Mouse (Mus musculus): Measurements from ENCODE around the gene Senp1.

Senp1 gene

DNA sequence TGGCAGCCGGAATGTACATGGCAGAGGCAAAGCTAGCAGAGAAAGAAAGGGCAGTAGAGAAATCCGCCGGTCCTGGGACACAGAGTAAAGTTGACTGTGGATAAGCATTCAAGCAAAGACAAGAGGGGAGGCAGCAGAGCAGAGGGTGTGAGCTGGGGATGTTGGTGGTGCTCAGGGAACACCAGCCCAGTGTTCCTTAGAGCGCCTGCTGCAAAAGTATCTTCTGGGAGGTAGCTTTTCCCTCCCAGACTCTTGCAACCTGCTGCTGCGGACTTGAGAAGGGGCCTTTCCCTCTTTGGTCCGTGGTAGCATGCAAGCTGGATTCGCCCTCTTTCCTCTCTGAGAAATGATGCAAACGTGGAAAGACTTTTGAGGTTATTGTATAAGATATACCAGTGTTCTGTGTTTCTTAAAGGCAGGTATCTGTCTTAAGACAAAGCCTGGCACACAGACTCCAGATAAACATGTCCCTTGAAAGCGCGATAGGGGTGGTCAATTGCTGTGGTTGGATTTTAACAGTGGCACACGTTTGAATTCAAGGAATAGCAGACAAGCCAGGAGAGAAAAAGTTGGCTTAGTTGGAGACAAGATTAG, 14.3 kb upstream of the Senp1 start:
- DNase-seq (ENCODE audit: low spot score), result no peak

DNA sequence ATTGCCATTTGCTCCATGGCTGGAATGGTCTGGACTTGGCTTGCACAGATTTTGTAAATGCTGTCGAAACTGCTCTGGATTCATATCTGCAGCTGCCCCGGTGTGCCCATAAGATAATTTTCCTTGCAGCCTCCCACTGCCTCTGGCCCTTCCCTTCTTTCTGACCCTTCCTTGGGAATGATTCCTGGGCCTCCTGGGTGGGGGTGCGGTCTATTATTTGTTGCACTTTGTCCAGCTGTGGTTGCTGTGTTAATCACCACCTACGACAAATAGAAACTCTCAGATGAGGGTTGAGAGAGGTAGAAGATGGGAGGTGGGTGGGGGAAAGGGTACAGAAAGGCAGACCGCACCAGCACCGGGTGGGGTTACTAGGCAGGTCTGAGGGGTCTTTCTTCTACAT, 13.7 kb upstream of the Senp1 start:
- no peak for DNase-seq (ENCODE audit: low spot score)

DNA sequence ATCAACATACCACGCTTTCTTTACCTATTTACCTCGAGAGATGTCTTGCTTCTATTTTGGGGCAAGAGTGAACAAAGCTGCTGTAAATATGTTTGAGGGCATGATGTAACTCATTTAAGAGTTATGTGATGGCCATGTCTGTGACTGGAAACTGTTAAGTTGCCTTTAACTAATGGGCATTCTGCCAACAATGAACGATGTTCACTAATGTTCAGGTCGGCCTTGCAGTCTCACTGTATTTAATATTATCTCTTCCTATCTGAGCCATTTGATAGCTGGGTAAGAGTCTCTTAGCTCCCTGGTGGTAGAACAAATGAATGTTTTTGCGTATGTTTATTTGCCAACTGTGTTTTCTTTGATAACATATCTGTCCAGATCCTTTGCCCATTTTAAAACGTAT, 13.0 kb upstream of the Senp1 start:
- no peak for DNase-seq (ENCODE audit: low spot score)

DNA sequence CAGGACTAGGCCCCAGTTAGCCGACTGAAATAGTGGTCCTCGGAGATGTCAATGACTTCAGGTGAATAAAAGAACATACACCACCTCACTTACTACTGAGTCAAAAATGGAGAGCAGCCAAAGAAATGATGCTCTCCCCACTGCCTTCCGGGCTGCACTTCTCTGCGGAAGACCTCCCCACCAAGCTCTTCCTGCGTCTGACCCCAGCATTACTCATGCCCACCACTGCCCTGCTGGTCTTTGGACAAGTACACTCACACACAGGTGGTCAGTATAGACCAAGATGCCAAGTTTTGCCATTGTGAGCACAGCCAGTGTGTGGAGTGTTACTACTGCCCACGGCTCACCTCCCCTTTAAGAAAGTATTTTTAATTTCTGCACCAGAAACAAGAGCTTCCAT, 8.9 kb upstream of the Senp1 start:
- DNase-seq (ENCODE audit: low spot score), result no peak

DNA sequence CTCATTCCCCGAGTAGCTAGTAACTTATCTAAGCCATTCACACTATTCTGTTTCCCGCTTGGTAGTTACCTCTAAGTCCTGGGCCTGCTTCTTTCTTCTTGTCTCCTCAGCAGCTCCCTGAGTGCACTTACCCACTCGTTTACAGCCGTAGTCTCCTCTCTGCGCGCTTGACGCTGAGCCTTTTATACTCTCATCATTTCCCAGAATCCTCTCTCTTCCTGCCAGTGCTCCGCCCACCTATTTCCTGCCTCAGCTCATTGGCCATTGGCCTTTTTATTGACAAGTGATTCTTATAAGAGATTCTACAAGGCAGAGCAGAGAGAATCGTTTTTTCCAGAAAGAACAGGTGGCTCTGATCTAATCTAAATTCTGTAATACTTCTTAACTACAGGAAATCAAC, 5.0 kb upstream of the Senp1 start:
- no peak for DNase-seq (ENCODE audit: low spot score)

DNA sequence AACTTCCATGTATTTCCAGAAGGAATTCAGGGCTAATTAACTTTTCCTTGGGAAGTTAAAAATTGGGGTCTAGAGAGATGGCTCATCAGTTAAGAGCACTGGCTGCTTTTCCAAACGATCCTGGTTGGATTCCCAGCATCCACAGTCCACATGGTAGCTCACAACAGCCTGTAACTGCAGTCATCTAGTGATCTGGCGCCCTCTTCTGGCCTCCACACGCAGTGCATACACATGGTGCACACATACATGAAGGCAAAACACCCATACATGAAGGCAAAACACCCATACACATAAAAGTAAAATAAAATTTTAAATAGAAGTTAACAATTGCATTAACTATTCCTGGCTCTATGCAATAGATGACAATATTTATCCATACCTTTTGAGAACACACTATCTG, 3.4 kb upstream of the Senp1 start:
- no peak for DNase-seq (ENCODE audit: low spot score)

DNA sequence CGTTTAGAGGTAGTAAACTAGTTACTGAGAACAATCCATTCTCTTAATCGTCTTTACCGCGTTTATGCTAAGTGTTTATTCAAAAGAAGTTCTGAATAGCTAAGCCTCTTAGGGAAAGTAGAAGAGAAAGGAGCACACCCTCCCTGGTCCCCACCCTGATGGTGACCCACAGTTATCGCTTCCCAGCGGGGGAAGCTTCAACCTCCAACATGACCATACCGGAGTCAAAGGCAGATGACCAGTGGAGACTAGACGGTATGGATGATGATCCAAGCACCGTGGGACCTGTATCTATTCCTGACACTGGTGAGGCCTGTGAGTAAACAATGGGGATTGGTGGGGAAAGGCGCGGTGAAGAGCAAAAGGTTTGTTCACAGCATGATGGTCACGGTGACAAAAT, 1.4 kb upstream of the Senp1 start:
- DNase-seq (ENCODE audit: low spot score), result no peak

DNA sequence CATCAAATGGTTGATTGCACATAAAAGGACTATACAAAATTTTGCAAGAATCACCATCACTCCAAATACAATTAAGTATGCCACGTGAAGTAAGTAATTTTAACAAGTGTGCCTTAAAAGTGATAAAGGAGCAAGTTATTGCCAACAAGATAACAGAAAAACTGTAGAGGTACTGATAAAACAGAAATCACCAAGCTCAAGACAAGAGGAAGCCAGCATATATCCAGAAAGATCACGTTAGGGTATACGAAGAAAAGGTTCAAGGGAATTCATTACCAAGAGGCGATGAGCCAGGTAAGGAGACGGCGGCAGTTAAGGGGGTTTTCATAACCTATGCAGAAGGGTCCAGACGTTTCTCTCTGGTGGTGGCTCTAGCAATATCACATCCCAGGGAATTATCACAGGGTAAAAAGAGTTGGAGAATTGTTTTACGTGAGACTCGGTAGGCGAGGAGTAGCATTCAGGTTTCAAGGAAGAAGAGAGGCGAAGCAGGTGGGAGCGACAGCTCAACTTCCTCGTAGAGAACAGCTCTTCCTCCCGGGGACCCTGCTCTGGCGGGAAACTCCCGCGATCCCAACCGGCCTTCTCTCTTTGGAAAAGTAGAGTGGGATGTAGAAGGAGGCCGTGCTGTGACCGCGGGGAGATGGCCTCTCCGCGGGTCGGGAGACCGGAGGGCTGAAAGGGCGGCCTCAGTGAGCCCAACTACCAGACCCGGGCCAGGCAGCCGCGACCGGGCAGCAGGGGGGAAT, 998 bp downstream of the Senp1 start, which contains the start of gene Pfkm:
Gene Pfkm, plus strand, starts transcription at position 218 of the 749 bp plus-strand sequence.
- no peak for DNase-seq (ENCODE audit: low spot score)

DNA sequence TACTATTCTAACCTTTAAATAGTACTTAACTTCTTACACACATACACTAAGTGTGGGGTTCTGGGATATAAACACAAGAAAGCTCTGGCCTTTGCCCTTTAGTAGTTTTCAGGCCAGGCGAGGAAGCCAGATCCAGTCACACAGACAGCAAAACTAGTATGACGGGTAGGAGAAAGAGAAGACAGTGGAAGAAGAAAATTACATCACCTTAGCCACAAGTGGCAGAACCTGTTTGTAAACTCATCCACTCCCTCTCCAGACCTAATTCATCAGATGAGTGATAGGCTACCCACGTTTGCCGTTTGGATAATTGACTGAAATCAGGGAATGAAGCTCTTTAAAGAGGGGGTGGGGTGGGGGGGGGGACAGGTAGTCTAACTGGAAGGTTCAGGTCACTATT, 1.7 kb downstream of the Senp1 start:
- no peak for DNase-seq (ENCODE audit: low spot score)

DNA sequence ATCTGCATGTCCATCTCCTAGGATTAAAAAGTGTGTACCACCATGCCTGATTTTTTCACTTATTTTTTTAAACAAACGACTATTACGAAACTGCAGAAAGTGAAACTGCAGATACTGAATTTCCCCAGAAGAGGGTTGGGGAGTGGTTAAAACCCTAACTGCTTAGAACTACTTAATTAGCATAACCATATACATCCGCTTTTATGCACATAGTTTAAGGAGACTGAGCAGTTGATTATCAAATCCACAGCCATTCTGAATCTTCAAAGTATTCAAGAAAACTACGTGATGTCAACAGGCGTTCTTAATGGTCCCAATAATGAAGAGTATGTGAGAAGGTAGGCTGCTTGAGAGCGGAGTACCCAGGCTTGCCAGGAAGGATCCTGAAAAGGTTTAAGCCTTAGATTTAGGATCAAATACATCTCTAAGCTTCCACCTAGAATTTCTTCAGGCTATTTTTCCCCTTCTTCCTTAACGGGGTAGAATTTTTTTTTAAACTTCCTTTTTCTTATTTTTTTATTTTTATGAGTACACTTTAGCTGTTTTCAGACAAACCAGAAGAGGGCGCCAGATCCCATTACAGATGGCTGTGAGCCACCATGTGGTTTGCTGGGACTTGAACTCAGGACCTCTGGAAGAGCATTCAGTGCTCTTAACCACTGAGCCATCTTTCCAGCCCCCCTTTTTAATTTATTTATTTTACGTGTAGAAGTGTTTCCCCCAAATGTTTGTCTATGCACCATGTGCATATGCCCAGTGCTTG, 3.9 kb downstream of the Senp1 start:
- peak; percentile 30 for DNase-seq (ENCODE audit: low spot score)

DNA sequence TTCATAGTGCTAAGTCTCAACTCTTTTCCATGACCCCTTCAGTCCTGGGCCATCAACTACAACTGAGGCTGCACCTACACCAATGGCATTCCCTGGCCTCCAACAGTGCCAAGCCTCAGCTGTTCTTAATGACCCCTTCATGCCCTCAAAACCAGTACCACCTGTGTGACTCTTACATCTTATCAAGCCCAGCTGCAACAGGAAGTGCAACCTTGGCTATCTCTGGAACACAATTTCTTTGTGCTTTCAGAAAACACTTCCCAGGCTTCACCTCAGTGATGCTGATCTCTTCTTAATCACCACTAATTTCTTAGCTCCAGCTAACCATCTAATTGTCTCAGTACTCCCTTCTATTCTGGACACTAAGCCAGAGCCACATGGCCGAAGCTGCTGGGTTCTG, 4.7 kb downstream of the Senp1 start:
- DNase-seq (ENCODE audit: low spot score), result no peak

DNA sequence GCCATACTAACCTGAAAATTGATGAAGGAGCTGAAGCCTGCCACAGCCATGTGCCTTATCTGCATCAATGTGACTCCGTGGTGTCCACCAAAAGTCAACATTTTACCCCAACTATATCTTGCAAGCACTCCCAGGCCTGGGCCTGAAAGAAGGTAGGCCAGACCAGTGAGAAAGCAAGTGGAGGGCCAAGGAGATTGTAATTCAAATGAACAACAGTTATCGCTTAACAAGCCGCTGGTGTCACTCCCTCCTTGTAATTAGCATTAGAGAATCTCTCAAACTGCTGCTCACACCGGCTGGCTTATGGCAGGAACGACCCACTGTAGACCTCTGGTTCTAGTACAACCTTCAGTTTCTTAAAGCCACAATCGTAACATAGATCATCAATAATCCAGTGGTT, 16.6 kb downstream of the Senp1 start:
- DNase-seq (ENCODE audit: low spot score), result no peak

DNA sequence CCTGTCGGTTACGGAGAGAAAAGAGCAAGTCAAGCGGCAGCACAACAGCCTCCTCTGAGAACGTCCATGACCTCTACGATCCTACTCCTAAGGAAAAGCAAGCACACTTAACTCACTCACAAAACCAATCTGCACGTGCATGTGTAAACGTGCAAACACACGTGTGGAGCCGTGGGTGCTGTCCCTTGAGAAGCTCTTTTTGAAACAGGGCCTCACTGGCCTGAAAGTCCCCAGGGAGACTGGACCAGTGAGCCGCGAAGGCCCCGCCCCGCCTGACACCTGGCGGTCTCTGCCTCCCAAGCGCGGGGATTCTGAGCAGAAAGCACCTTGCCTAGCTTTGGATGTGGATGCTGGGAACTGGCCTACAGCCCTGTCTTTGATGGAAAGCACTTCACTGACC, 18.5 kb downstream of the Senp1 start:
- peak; percentile 27 for DNase-seq (ENCODE audit: low spot score)

DNA sequence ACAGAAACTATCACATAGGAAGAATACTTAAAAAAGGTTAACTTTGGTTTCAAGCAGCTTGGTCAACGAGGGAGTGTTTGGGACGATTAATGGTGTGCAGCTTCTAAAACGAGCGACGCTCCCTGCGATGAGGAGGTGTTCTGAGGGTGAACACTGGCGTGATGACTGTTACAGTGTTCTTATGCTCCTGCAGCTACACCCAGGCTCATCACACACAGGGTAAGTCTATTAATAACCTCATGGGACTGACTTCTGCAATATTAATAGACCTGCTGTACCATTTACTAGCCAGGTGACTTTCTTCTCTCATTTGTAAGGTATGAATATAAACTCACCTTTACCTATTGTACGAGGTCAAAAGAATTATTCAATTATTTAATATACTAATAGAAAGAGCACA, 19.0 kb downstream of the Senp1 start:
- no peak for DNase-seq (ENCODE audit: low spot score)

DNA sequence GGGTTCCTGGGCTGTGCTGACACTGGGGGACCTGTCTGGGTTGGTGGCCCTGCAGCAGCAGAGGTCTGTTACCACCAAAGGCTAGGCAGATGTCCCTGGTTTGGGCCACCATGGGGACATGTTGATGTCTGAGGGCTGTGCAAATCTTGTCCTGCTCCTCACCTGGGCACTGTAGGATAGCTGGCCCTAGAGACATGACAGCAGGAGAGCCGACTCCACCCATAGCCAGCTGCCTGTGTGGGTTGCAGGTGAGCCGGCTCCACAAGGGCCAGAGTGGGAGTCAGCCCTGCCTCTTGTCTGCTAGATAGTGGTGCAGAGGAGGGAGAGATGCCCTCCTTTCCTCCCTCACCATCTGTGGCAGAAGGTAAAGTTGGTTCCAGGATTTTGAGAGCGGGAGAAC, 23.2 kb downstream of the Senp1 start:
- DNase-seq (ENCODE audit: low spot score), result no peak

DNA sequence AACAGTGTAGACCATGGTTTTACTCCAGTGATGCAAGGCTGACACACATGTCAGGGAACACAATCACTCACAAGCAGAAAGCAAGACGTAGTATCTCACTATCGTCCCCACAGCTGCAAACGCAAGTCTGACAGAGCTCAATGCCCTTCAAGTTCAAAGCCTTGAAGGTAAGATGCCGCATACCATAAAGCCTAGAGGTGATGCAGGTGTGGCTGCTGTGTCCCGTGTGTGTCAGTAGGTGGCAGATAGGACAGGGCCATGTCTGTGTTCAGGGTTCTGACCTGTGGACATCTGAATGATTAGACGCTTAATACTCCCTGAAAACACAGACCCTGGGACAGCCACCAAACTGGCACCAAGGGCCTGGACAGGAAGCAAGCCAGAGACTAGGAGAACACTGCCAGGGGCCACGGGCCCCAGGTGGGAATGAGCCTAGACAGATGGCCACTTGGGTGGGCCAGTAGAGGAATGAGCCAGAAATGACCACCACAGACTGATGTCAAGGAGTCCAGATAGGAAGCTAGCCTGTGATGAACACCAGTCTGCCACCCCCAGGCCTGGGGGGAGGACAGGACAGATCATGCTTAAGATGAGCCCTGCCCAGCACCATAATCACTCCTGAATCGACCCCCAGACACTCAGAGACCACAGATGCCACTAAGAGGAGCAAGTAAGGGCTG, 23.8 kb downstream of the Senp1 start:
- no peak for DNase-seq (ENCODE audit: low spot score)

DNA sequence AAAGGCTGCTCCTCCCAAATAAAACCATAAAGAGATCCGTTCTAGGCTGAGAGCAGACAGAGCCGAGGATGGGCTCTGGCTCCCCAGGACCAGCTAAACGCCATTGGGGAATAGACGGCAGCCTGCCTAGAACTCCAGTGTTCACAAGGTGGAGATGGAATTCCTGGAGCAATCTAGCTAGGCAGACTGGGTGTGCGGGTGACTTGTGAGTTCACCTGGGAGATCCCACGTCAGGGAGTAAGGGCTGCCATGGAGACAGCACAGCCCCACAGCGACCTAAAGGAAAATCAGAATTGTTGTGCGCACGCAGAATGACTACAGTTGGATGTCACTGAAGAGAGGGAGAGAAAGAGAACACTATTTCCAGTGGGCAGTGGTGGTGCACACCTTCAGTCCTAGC, 25.0 kb downstream of the Senp1 start:
- DNase-seq (ENCODE audit: low spot score), result no peak

DNA sequence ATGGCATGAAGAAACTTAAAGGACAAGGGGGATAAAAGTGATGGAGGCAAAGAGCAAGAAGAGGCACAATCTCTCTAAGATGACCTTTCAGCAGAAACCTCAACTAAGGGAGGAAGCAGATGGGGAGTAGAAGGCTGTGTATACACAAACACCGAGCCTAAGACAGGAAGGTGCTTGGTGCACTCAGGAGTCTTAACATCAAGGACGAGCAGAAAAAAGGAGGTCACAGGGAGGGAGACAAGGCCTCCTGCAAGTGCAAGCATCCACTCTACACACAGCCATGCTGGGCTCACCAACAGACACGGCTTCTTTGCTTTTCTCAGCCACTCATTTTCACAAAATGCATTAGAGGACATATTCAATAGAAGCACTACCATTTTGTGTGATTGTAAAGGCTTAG, 26.1 kb downstream of the Senp1 start:
- DNase-seq (ENCODE audit: low spot score), result no peak

DNA sequence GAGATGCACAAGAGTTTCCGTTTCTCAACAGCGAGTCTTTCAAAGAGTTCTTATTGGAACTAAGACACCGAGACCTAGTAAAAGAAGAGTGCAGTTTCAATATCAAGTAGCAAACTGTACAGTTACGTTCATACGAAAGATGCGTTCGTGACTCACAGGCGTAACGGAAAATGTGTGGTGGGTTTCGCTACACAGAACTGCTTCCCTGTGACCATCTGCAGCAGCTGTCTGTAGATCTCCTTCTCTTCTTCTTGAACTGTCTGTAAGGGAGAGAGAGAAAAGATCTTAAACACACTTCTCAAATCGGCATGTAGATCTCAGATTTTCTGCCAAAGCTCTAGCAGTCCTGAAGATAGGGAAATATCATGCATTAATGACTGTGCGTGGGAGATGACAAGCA, 26.9 kb downstream of the Senp1 start:
- no peak for DNase-seq (ENCODE audit: low spot score)

DNA sequence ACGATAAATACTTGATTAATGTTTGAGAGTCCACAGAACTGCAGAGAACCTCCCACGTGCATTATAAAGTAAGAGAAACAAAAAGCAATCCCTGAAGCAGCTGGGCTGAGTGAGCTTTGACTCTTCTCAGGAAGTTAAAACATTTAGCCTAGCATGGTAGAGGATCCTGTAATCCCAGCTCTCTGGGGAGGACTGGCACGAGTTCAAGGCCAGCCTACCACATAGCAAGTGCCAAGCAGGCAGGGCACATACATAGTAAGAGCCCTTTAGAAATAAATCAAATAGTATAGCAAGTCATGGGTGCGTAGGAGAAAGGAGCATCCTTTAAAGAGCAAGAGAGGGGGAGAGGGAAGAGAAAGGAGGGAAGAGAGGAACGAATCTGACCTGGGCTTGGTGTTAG, 27.7 kb downstream of the Senp1 start:
- DNase-seq (ENCODE audit: low spot score), result no peak

DNA sequence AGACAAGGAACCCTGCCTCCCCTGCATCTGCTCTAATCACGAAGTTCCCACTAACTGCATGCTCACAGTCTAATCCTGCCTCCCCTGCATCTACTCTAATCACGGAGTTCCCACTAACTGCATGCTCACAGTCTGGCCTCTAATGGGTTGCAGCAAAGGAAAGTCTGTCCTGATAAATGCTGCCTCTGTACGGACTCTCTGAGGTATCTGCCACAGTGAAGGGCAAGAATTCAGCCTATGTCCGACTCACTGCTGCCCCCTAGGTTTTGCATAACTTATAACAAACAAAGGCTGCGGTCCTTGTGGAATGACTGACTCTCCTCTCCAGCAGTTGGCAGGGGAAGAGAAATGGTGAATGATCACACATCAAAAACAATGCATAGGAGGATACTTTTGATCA, 38.3 kb downstream of the Senp1 start:
- DNase-seq (ENCODE audit: low spot score), result no peak

DNA sequence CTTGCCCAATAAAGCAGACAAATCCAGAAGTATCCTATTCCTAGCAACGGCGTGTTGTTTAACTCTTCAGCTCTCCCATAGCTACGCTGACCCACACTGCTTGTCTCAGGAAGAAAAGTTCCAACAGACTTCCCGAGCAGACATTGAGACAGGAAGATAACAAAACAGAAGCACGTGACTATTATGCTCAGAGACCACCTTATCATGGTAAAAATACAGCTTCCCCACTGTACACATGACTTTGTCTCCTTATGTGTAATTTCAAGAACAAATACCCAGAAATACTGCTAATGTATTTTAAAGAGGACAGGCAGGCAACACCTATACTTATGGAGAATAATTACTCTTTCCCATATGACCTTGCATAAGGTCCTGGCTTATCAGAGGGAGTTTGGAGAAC, 41.9 kb downstream of the Senp1 start:
- no peak for DNase-seq (ENCODE audit: low spot score)
